14 mouse cellular contexts compared by ENCODE assay signal in genomic region chr10:126748696-126749466, GRCm38 (mm10).
A peak's percentile ranks its signal among the peaks of the same experiment; 100 is the strongest.
DNase-seq lines count a peak whose midpoint lies in the region; ATAC-seq lines count a peak whose summit lies in the region.
"Had no signal": no experiment of that assay in that cellular context is flagged by ENCODE, and none has a peak within 500 bp of the region (broad histone marks: within the 10 kb centered on the region; RNA-seq: fewer than 3 reads in every experiment).

No protein-coding gene starts in this region.

- no peaks in the 10 kb centered on the region for H3K9me3 ChIP-seq in kidney, embryonic 15.5 days (replicated peaks)
- no peaks in the 10 kb centered on the region for H3K9me3 ChIP-seq in hindbrain, embryonic 13.5 days
- no peaks in the 10 kb centered on the region for H3K9me3 ChIP-seq in neural tube, embryonic 11.5 days (ENCODE audit: control insufficient read depth, low read length)
- H3K9me3 ChIP-seq: lung, embryonic 15.5 days had no signal

- DNase-seq in kidney, postnatal 14 days: no peak
- DNase-seq in embryo, embryonic 11 days: peak; percentile 33
- DNase-seq in neural tube, embryonic 11.5 days (ENCODE audit: low spot score): peak; percentile 32
- DNase-seq in cerebellum, adult 18-20 months: no peak
- DNase-seq in left cerebral cortex, adult 9 months (ENCODE audit: low spot score in 2 of 2): no peak
- DNase-seq in left cerebral cortex, postnatal 25 days (ENCODE audit: low spot score in 2 of 2): no peak
- DNase-seq: cerebellum, adult 8-10 months; kidney, adult 8-10 months; liver; thymus, postnatal 25 days had no signal

- H3K9ac ChIP-seq in kidney, embryonic 15.5 days: no peak overlapping the region
- H3K9ac ChIP-seq in hindbrain, embryonic 13.5 days: no peak overlapping the region
- H3K9ac ChIP-seq in neural tube, embryonic 11.5 days (ENCODE audit: low read length): no peak overlapping the region
- H3K9ac ChIP-seq: lung, embryonic 15.5 days had no signal

- no peak overlapping the region for H3K4me3 ChIP-seq in kidney, embryonic 15.5 days (replicated peaks)
- no peak overlapping the region for H3K4me3 ChIP-seq in hindbrain, embryonic 13.5 days
- no peak overlapping the region for H3K4me3 ChIP-seq in neural tube, embryonic 11.5 days (ENCODE audit: low read depth, low read length)
- H3K4me3 ChIP-seq: lung, embryonic 15.5 days had no signal

- intact Hi-C loops in left cerebral cortex, postnatal 25 days (cut with DNase I): no loop called here

- peaks cover 10% of the 10 kb centered on the region; the same call in 1 of the 2 replicates for H3K27me3 ChIP-seq in kidney, embryonic 15.5 days
- H3K27me3 ChIP-seq in hindbrain, embryonic 13.5 days: no peaks in the 10 kb centered on the region
- H3K27me3 ChIP-seq in neural tube, embryonic 11.5 days (ENCODE audit: control insufficient read depth, insufficient read depth, low read length): no peaks in the 10 kb centered on the region
- H3K27me3 ChIP-seq: lung, embryonic 15.5 days had no signal

- peak; percentile 67; the same call in 1 of the 2 replicates for ATAC-seq in kidney, embryonic 15.5 days (replicated peaks; ENCODE audit: low FRiP score)
- no peak for ATAC-seq in hindbrain, embryonic 13.5 days (ENCODE audit: low FRiP score)
- ATAC-seq in neural tube, embryonic 11.5 days (ENCODE audit: insufficient read depth, low FRiP score, low TSS enrichment): peak; percentile 81

- no peak overlapping the region for H3K27ac ChIP-seq in kidney, embryonic 15.5 days
- no peak overlapping the region for H3K27ac ChIP-seq in hindbrain, embryonic 13.5 days
- no peak overlapping the region for H3K27ac ChIP-seq in neural tube, embryonic 11.5 days (ENCODE audit: low read depth, low read length)
- H3K27ac ChIP-seq: lung, embryonic 15.5 days had no signal

- H3K4me2 ChIP-seq in kidney, embryonic 15.5 days: no peak overlapping the region
- peak overlapping the region; percentile 9; the same call in 1 of the 2 replicates for H3K4me2 ChIP-seq in hindbrain, embryonic 13.5 days
- no peak overlapping the region for H3K4me2 ChIP-seq in neural tube, embryonic 11.5 days (ENCODE audit: low read depth)
- H3K4me2 ChIP-seq: lung, embryonic 15.5 days had no signal

- peaks cover 13% of the 10 kb centered on the region for H3K4me1 ChIP-seq in kidney, embryonic 15.5 days
- peaks cover 15% of the 10 kb centered on the region for H3K4me1 ChIP-seq in hindbrain, embryonic 13.5 days (replicated peaks)
- peaks cover 9% of the 10 kb centered on the region for H3K4me1 ChIP-seq in neural tube, embryonic 11.5 days (ENCODE audit: control insufficient read depth, insufficient read depth, low read length)
- H3K4me1 ChIP-seq: lung, embryonic 15.5 days had no signal

- no peaks in the 10 kb centered on the region for H3K36me3 ChIP-seq in kidney, embryonic 15.5 days
- H3K36me3 ChIP-seq in hindbrain, embryonic 13.5 days: no peaks in the 10 kb centered on the region
- no peaks in the 10 kb centered on the region for H3K36me3 ChIP-seq in neural tube, embryonic 11.5 days (ENCODE audit: control insufficient read depth, insufficient read depth, low read length)
- H3K36me3 ChIP-seq: G1E; lung, embryonic 15.5 days had no signal

- 34% methylated on average over 17 of the region's 17 CpGs for WGBS in kidney, embryonic 15.5 days
- WGBS in hindbrain, embryonic 13.5 days: 30% methylated on average over 17 of the region's 17 CpGs
- WGBS in neural tube, embryonic 11.5 days: 27% methylated on average over 17 of the region's 17 CpGs

Comparison
In these comparisons a context has a peak if more than half of its experiments do, and no peak if none do; other contexts are left out.
1. DNase-seq: peak in embryo, embryonic 11 days (single experiment) and neural tube, embryonic 11.5 days (single experiment); none in kidney, postnatal 14 days (single experiment), cerebellum, adult 18-20 months (0 of 2), left cerebral cortex, adult 9 months (0 of 2) and left cerebral cortex, postnatal 25 days (0 of 2).